Mouse (Mus musculus) left cerebral cortex, adult 2 months (tissue): ENCODE measurements around the gene Gm2832. TPM values are rescaled to one million over a fixed set of nuclear protein-coding genes. Genes with fewer than 3 reads are reported as not detected.
"Not testable (repeated sequence)": the region's sequence is repeated elsewhere in the genome, so short reads cannot be mapped to it uniquely, and the experiment has no call there.

Experiments used
- DNase-seq, 2 experiments: peaks; one replicate each; pipeline ENCODE4 v3.0.0; 2021 to 2022; ENCODE audit warnings: low spot score in 2 of 2, mixed read lengths in 1 of 2; ENCODE audit errors: extremely low spot score in 1 of 2
- H3K27ac ChIP-seq: fragments of 200-600 bp; 2 replicates; pipeline ENCODE4 v1.8.1; 2022
- H3K4me3 ChIP-seq: fragments of 200-600 bp; 2 replicates; pipeline ENCODE4 v1.8.1; 2022
- CTCF ChIP-seq: fragments of 200-600 bp; IDR thresholded peaks from 2 replicates; pipeline ENCODE4 v1.8.1; 2022; ENCODE audit warnings: antibody characterized with exemption, mild to moderate bottlenecking, moderate library complexity
- intact Hi-C: fragments of 180-260 bp; cut with DNase I; formaldehyde crosslinking; loops from one replicate; pipeline ENCODE4 v1.15.1; 2025
- long read RNA-seq, 2 experiments: library from polyadenylated mRNA; stranded (forward); transcript quantifications; one replicate each; pipeline ENCODE4 v2.0.0; 2021; ENCODE audit warnings: borderline mapping rate in 2 of 2
- total RNA-seq, 2 experiments: library from RNA; stranded (reverse); gene quantifications; 2 replicates each; pipeline ENCODE4 v1.2.3; 2021

The Gm2832 gene
- under 1 TPM; 0.49 to 0.72 TPM for total RNA-seq
- long read RNA-seq, experiment 1, partial matches to known transcripts = 1 of 9 reads
- long read RNA-seq, experiment 1, other reads (novel, unspliced or antisense) = 8 of 9 reads
- long read RNA-seq, experiment 2, partial matches to known transcripts = 0 of 5 reads
- long read RNA-seq, experiment 2, other reads (novel, unspliced or antisense) = 5 of 5 reads

GRCm38 (mm10) chr14:41278505-41278904 is at the start of gene Gm2832:
Gene Gm2832, plus strand, starts transcription at chr14:41278805.
- DNase-seq, H3K27ac ChIP-seq, H3K4me3 ChIP-seq, intact Hi-C loops: not testable (repeated sequence)

DNA sequence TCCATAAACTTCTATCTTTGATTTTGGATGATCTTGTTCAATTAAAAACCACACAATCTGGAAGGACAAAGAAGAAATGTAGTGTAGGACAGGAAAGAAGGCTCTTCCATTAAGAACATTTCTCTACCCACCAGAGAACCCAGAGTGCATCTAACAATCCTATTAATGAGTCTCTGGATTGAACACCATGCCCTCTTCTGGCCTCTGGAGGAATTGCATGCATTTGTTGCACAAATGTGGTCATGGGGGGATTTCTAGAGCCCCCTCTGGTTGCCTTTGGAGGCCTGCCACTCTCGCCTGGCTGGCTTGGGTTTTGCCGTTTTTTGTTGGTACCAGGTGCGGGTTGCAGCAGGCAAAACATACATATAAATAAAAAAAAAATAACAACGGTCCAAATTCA is 15.3 kb upstream of the Gm2832 start:
- intact Hi-C loops = not testable (repeated sequence)
- peak; percentile 64 to 83 for DNase-seq

GRCm38 (mm10) chr14:41263853-41264755 is 14.5 kb upstream of the Gm2832 start:
- H3K27ac ChIP-seq, intact Hi-C loops: not testable (repeated sequence)
- peak; percentile 56 to 63 for DNase-seq
- peak overlapping the region; percentile 37 for H3K4me3 ChIP-seq

More for the DNA sequence above, 15.3 kb upstream of the Gm2832 start:
- H3K27ac ChIP-seq, H3K4me3 ChIP-seq: not testable (repeated sequence)

DNA sequence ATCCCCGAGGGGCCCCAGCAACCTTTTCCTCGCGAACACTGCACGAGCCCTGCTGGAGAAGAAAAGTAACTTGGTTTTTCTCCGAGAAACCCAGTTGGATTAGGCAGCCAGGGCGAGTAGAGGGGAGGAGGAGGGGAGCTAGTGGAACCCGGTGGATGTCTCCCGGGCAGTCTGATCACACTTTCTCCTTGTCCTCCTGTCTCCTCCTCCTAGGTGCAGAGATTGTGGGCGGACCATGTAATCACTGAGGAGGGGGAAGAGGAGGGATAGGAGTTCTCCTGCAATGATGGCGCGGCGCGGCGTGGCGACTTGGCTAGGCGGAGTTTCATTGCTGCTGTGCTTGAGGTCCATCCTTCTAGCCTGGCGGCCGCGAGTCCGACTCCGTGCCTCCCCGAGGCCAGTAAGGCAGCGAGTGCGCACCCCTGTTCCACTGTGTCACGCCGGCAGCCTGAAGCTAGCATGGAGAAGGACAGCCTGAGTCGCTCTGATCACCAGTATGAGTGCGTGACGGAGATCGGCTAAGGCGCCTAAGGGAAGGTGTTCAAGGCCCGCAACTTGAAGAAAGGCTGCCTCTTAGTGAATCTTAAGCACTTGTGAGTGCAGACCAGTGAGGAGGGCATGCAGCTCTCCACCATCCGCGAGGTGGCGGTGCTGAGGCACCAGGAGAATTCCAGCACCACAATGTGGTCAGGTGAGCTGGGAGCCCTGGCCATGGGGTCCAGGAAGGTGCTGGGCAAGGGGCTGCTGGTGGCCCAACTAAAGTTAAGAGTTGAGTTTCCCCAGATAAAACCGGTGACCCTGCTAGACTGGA is 13.6 kb upstream of the Gm2832 start:
- DNase-seq = peak; percentile 61 to 78
- intact Hi-C loops, H3K27ac ChIP-seq: not testable (repeated sequence)
- H3K4me3 ChIP-seq = peak overlapping the region; percentile 47
- peak; percentile 41 for TF ChIP-seq CTCF

- H3K27ac ChIP-seq, intact Hi-C loops, H3K4me3 ChIP-seq, DNase-seq: not testable (repeated sequence)
Measured at GRCm38 (mm10) chr14:41285965-41286364, 7.4 kb downstream of the Gm2832 start.

Other genes with a start within 250 kb of the Gm2832 start
- 1 to 10 TPM in 1 of 2 experiments, under 1 TPM in 1; 0.75 to 1.2 TPM for gene Dydc2, start 209.6 kb upstream of the Gm2832 start, total RNA-seq
- gene Dydc1, start 205.9 kb upstream of the Gm2832 start, total RNA-seq = not detected
- gene Mat1a, start 173.8 kb upstream of the Gm2832 start, total RNA-seq = not detected
- gene Sftpa1, start 147.0 kb upstream of the Gm2832 start, total RNA-seq = not detected
- not detected for gene Mbl1, start 127.3 kb upstream of the Gm2832 start, total RNA-seq
- gene Sftpd, start 93.7 kb upstream of the Gm2832 start, total RNA-seq = not detected
- gene Gm5798, start 69.8 kb downstream of the Gm2832 start, total RNA-seq = not detected
- gene Gm7945, start 107.6 kb downstream of the Gm2832 start, total RNA-seq = not detected
- gene Gm6482, start 129.5 kb downstream of the Gm2832 start, total RNA-seq = not detected
- gene Gm7954, start 174.7 kb downstream of the Gm2832 start, total RNA-seq = not detected
- gene Gm3486, start 210.7 kb downstream of the Gm2832 start, total RNA-seq = not detected